Mouse (Mus musculus) MEL (cell line): Measurements from ENCODE around the gene Xndc1. TPM values are rescaled to one million over a fixed set of nuclear protein-coding genes. Genes with fewer than 3 reads are reported as not detected.

Source experiments
- DNase-seq: peaks from one replicate; pipeline ENCODE4 v3.0.0; 2011; ENCODE audit warnings: low read depth, low spot score
- H3K27ac ChIP-seq: 2 replicates; pipeline ENCODE4 v1.5.1; 2012; ENCODE audit warnings: low read depth, mild to moderate bottlenecking, control low read depth, low read length, moderate library complexity; ENCODE audit not compliant: control insufficient read depth
- H3K27me3 ChIP-seq, 2 experiments: fragments of 150-350 bp in 1 of 2; sonication (generic) in 1 of 2; 2 replicates each; pipeline ENCODE4 v1.6.1; 2012; ENCODE audit warnings: low read length in 2 of 2, mild to moderate bottlenecking in 2 of 2, improper control_type of control experiment in 1 of 2, moderate library complexity in 1 of 2; ENCODE audit not compliant: insufficient read depth in 2 of 2, control insufficient read depth in 1 of 2
- H3K36me3 ChIP-seq, 2 experiments: 2 replicates each; pipeline ENCODE4 v1.6.1; 2012 to 2014; ENCODE audit warnings: low read length in 2 of 2, improper control_type of control experiment in 1 of 2, inconsistent platforms in 1 of 2, mild to moderate bottlenecking in 1 of 2; ENCODE audit not compliant: insufficient read depth in 2 of 2, control insufficient read depth in 1 of 2
- H3K4me1 ChIP-seq, 2 experiments: fragments of 150-350 bp in 1 of 2; sonication (generic) in 1 of 2; 2 replicates each; pipeline ENCODE4 v1.6.1; 2012; ENCODE audit warnings: low read length in 2 of 2, improper control_type of control experiment in 1 of 2, mild to moderate bottlenecking in 1 of 2; ENCODE audit not compliant: insufficient read depth in 2 of 2, control insufficient read depth in 1 of 2
- H3K4me3 ChIP-seq, 2 experiments: fragments of 150-350 bp in 1 of 2; sonication (generic) in 1 of 2; 2 replicates each; pipeline ENCODE4 v1.5.1; 2012; ENCODE audit warnings: low read depth in 2 of 2, low read length in 2 of 2, mild to moderate bottlenecking in 2 of 2, moderate library complexity in 2 of 2, control low read depth in 1 of 2, improper control_type of control experiment in 1 of 2; ENCODE audit not compliant: control insufficient read depth in 1 of 2, insufficient read depth in 1 of 2
- H3K79me2 ChIP-seq: 2 replicates; pipeline ENCODE4 v1.6.1; 2012; ENCODE audit warnings: mild to moderate bottlenecking, low read length, moderate library complexity; ENCODE audit not compliant: control insufficient read depth, poor library complexity, insufficient read depth
- H3K9ac ChIP-seq: 2 replicates; pipeline ENCODE4 v1.6.1; 2012; ENCODE audit warnings: low read depth, mild to moderate bottlenecking, control low read depth, low read length, moderate library complexity; ENCODE audit not compliant: control insufficient read depth, poor library complexity, severe bottlenecking
- H3K9me3 ChIP-seq: fragments of 150-350 bp; sonication (generic); replicated peaks from 2 replicates; pipeline ENCODE4 v1.6.1; 2012; ENCODE audit warnings: mild to moderate bottlenecking, low read length, improper control_type of control experiment, moderate library complexity; ENCODE audit not compliant: insufficient read depth
- BHLHE40 ChIP-seq: IDR thresholded peaks from 2 replicates; pipeline ENCODE4 v1.6.1; 2012; ENCODE audit warnings: low read depth, mild to moderate bottlenecking, inconsistent platforms, low read length, improper control_type of control experiment, borderline replicate concordance
- E2F4 ChIP-seq: IDR thresholded peaks from 2 replicates; pipeline ENCODE4 v1.6.1; 2011; ENCODE audit warnings: low read depth, low read length, improper control_type of control experiment, borderline replicate concordance
- ELF1 ChIP-seq: IDR thresholded peaks from 2 replicates; pipeline ENCODE4 v1.6.1; 2014; ENCODE audit warnings: low read depth, mild to moderate bottlenecking, inconsistent platforms, low read length, improper control_type of control experiment, moderate library complexity
- EP300 ChIP-seq, 2 experiments: IDR thresholded peaks; 2 replicates each; pipeline ENCODE4 v1.6.1; 2011; ENCODE audit warnings: improper control_type of control experiment in 2 of 2, low read length in 2 of 2, low read depth in 1 of 2, mild to moderate bottlenecking in 1 of 2
- ETS1 ChIP-seq: IDR thresholded peaks from 2 replicates; pipeline ENCODE4 v1.6.1; 2012; ENCODE audit warnings: low read depth, mild to moderate bottlenecking, inconsistent platforms, low read length, improper control_type of control experiment, moderate library complexity
- GABPA ChIP-seq: IDR thresholded peaks from 2 replicates; pipeline ENCODE4 v1.6.1; 2012; ENCODE audit warnings: low read depth, mild to moderate bottlenecking, inconsistent platforms, low read length, improper control_type of control experiment, moderate library complexity
- HCFC1 ChIP-seq: IDR thresholded peaks from 2 replicates; pipeline ENCODE4 v1.6.1; 2012; ENCODE audit warnings: low read depth, mild to moderate bottlenecking, inconsistent platforms, low read length, improper control_type of control experiment, moderate library complexity
- KAT2A ChIP-seq: conservative IDR thresholded peaks from 2 replicates; pipeline ENCODE4 v1.6.1; 2012; ENCODE audit warnings: low read depth, low read length, improper control_type of control experiment, inconsistent platforms
- MAFK ChIP-seq: IDR thresholded peaks from 2 replicates; pipeline ENCODE4 v1.6.1; 2011; ENCODE audit warnings: low read depth, mild to moderate bottlenecking, low read length, improper control_type of control experiment, borderline replicate concordance
- MAZ ChIP-seq: IDR thresholded peaks from 2 replicates; pipeline ENCODE4 v1.6.1; 2012; ENCODE audit warnings: low read depth, mild to moderate bottlenecking, inconsistent platforms, low read length, improper control_type of control experiment
- MEF2A ChIP-seq: IDR thresholded peaks from 2 replicates; pipeline ENCODE4 v1.6.1; 2014; ENCODE audit warnings: low read depth, mild to moderate bottlenecking, inconsistent platforms, low read length, improper control_type of control experiment; ENCODE audit not compliant: poor library complexity, insufficient replicate concordance, severe bottlenecking; ENCODE audit errors: extremely low read depth
- MYC ChIP-seq: IDR thresholded peaks from 2 replicates; pipeline ENCODE4 v1.6.1; 2011; ENCODE audit warnings: low read depth, mild to moderate bottlenecking, low read length, improper control_type of control experiment, moderate library complexity
- NRF1 ChIP-seq: IDR thresholded peaks from 2 replicates; pipeline ENCODE4 v1.6.1; 2014; ENCODE audit warnings: low read depth, mild to moderate bottlenecking, inconsistent platforms, low read length, improper control_type of control experiment, moderate library complexity; ENCODE audit not compliant: poor library complexity, insufficient read depth, severe bottlenecking
- POLR2A ChIP-seq, 2 experiments: IDR thresholded peaks; 2 replicates each; pipeline ENCODE4 v1.6.1; 2011 to 2012; ENCODE audit warnings: low read length in 2 of 2, mild to moderate bottlenecking in 2 of 2, control low read depth in 1 of 2, improper control_type of control experiment in 1 of 2, low read depth in 1 of 2, moderate library complexity in 1 of 2; ENCODE audit not compliant: control insufficient read depth in 1 of 2, insufficient read depth in 1 of 2, poor library complexity in 1 of 2
- RAD21 ChIP-seq: IDR thresholded peaks from 2 replicates; pipeline ENCODE4 v1.6.1; 2011; ENCODE audit warnings: mild to moderate bottlenecking, low read depth, low read length, improper control_type of control experiment
- RCOR1 ChIP-seq: IDR thresholded peaks from 2 replicates; pipeline ENCODE4 v1.6.1; 2012; ENCODE audit warnings: low read depth, mild to moderate bottlenecking, inconsistent platforms, low read length, improper control_type of control experiment
- SMC3 ChIP-seq: IDR thresholded peaks from 2 replicates; pipeline ENCODE4 v1.6.1; 2011; ENCODE audit warnings: low read depth, low read length, improper control_type of control experiment
- TCF12 ChIP-seq: IDR thresholded peaks from 2 replicates; pipeline ENCODE4 v1.6.1; 2014; ENCODE audit warnings: low read depth, mild to moderate bottlenecking, inconsistent platforms, low read length, improper control_type of control experiment, moderate library complexity
- USF1 ChIP-seq: IDR thresholded peaks from 2 replicates; pipeline ENCODE4 v1.6.1; 2014; ENCODE audit warnings: low read depth, mild to moderate bottlenecking, inconsistent platforms, low read length, improper control_type of control experiment, moderate library complexity
- USF2 ChIP-seq, 2 experiments: IDR thresholded peaks; 2 replicates each; pipeline ENCODE4 v1.6.1; 2011 to 2012; ENCODE audit warnings: improper control_type of control experiment in 2 of 2, low read length in 2 of 2, borderline replicate concordance in 1 of 2, inconsistent platforms in 1 of 2, low read depth in 1 of 2, mild to moderate bottlenecking in 1 of 2; ENCODE audit not compliant: insufficient read depth in 1 of 2
- ZC3H11A ChIP-seq: IDR thresholded peaks from 2 replicates; pipeline ENCODE4 v1.6.1; 2012; ENCODE audit warnings: low read depth, mild to moderate bottlenecking, inconsistent platforms, low read length, improper control_type of control experiment
- ZKSCAN1 ChIP-seq: IDR thresholded peaks from 2 replicates; pipeline ENCODE4 v1.6.1; 2012; ENCODE audit warnings: low read depth, mild to moderate bottlenecking, inconsistent platforms, low read length, improper control_type of control experiment, moderate library complexity
- ZMIZ1 ChIP-seq: IDR thresholded peaks from 2 replicates; pipeline ENCODE4 v1.6.1; 2012; ENCODE audit warnings: low read depth, mild to moderate bottlenecking, inconsistent platforms, low read length, improper control_type of control experiment, moderate library complexity
- polyA plus RNA-seq, 2 experiments: library from polyadenylated mRNA; stranded (reverse) in 1 of 2; unstranded in 1 of 2; fragments of >175 nt in 1 of 2; fragments of >200 nt in 1 of 2; gene quantifications; 2 replicates each; pipeline versions ENCODE4 v1.2.1 to v1.2.4; 2012; ENCODE audit warnings: low replicate concordance in 2 of 2, low read depth in 1 of 2; ENCODE audit not compliant: insufficient read length in 2 of 2, insufficient read depth in 1 of 2, missing spikeins in 1 of 2
- total RNA-seq: library from RNA; depleted of rRNA; stranded (reverse); fragments of 300-350 nt; gene quantifications from 2 replicates; pipeline ENCODE4 v1.2.3, GENCODE M21; 2012

The Xndc1 gene
- total and polyA plus RNA-seq, 3 experiments = 16.6 to 30.0 TPM; not detected in 1

DNA sequence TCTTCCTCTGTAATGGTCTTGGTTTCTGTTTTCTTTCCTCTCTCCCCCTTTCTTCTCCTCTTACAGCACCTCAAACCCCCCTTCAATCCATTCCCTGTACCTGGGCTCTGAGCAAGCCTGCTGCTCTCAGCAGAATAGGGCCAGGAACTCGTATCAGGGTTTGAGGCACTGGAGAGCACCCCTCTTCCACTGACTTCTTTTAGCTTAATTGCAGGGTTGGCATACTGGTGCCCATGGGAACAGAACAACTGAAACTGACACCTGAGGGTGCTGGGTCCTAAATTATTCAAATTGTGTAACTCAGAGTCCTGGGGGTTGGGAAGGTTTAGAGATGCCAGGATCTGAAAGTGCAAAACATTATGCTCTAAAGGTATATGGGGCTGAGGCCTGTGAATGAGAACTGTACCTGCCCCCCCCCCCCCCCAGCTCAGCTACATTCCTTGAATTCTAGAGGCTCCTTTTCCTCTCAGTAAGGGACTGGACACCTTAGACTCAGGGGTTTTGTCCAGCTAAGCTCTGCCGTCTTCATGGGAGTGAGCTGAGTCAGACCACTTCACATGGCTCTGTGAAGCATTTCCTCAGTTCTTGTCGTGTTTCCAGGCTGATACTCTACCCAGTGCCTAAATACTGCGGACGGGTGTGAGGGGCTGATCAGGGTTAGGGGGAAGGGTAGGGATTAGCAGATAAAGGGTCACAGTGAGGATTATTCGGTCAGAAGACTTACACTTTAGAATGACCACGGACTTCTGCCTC, 51.4 kb downstream of the Xndc1 start, which contains the start of gene Chrna10:
TSS of gene Chrna10 (minus strand) at position 250 of the 753 bp plus-strand sequence.
- no peaks in the 10 kb centered on the region for H3K4me1 ChIP-seq
- no peak within 1 kb of the TSS for H3K4me3 ChIP-seq
- no peaks in the 10 kb centered on the region; a peak in 1 of 4 replicates for H3K27me3 ChIP-seq
- peaks cover 0 to 9% of the 10 kb centered on the region in 2 experiments; a peak in 2 of 4 replicates for H3K36me3 ChIP-seq
- no peak within 1 kb of the TSS for H3K27ac ChIP-seq
- H3K9ac ChIP-seq = no peak within 1 kb of the TSS
- no peaks in the 10 kb centered on the region for H3K9me3 ChIP-seq
- TF ChIP-seq ZMIZ1 = no peak
- TF ChIP-seq ZC3H11A = no peak
- no peak for TF ChIP-seq MAZ
- no peak for TF ChIP-seq MAFK
- TF ChIP-seq USF1 = no peak
- TF ChIP-seq RAD21 = no peak
- TF ChIP-seq HCFC1 = no peak
- no peak for TF ChIP-seq NRF1
- no peak for TF ChIP-seq MEF2A
- TF ChIP-seq ZKSCAN1 = no peak
- no peak for TF ChIP-seq KAT2A
- no peak for TF ChIP-seq E2F4
- H3K79me2 ChIP-seq = no peaks in the 10 kb centered on the region
- no peak for DNase-seq

GRCm38 (mm10) chr7:102117382-102117781, 52.1 kb downstream of the Xndc1 start:
- peaks cover 0 to 10% of the 10 kb centered on the region in 2 experiments; a peak in 2 of 4 replicates for H3K36me3 ChIP-seq
- no peak for TF ChIP-seq TCF12
- TF ChIP-seq USF2 (IDR thresholded peaks at IDR 0.05; ENCODE audit: borderline replicate concordance in 1 of 2, insufficient read depth in 1 of 2, low read depth in 1 of 2, low read length in 2 of 2) = no peak
- no peak for TF ChIP-seq POLR2A (IDR thresholded peaks at IDR 0.05; ENCODE audit: control insufficient read depth in 1 of 2, insufficient read depth in 1 of 2, low read depth in 1 of 2, low read length in 2 of 2, poor library complexity in 1 of 2)
- TF ChIP-seq HCFC1 = no peak
- no peak for TF ChIP-seq ETS1
- no peak for TF ChIP-seq BHLHE40
- no peak for TF ChIP-seq ZMIZ1
- no peak for TF ChIP-seq KAT2A
- no peak for TF ChIP-seq EP300 (IDR thresholded peaks at IDR 0.05; ENCODE audit: low read depth in 1 of 2, low read length in 2 of 2)
- TF ChIP-seq RCOR1 = no peak
- no peak for TF ChIP-seq GABPA
- TF ChIP-seq RAD21 = no peak
- no peak for TF ChIP-seq SMC3
- no peak for TF ChIP-seq ZKSCAN1
- no peak for TF ChIP-seq MAFK
- TF ChIP-seq MYC = no peak
- TF ChIP-seq USF1 = no peak
- TF ChIP-seq ZC3H11A = no peak
- no peak for TF ChIP-seq ELF1
- no peak overlapping the region for H3K9ac ChIP-seq
- no peaks in the 10 kb centered on the region for H3K4me1 ChIP-seq
- no peaks in the 10 kb centered on the region for H3K79me2 ChIP-seq
- H3K27me3 ChIP-seq = no peaks in the 10 kb centered on the region; a peak in 1 of 4 replicates
- no peak overlapping the region for H3K4me3 ChIP-seq
- H3K27ac ChIP-seq = no peak overlapping the region
- DNase-seq = no peak
- H3K9me3 ChIP-seq = no peaks in the 10 kb centered on the region
